Mouse (Mus musculus) heart, postnatal 25 days (tissue): ENCODE data around the gene Carm1. TPM values are rescaled to one million over a fixed set of nuclear protein-coding genes. Genes with fewer than 3 reads are reported as not detected.

Source experiments
- DNase-seq: peaks from one replicate; pipeline ENCODE4 v3.0.0; 2022; ENCODE audit warnings: low spot score
- intact Hi-C: fragments of 180-260 bp; cut with DNase I; formaldehyde crosslinking; loops from one replicate; pipeline ENCODE4 v1.15.1; 2025
- total RNA-seq, 2 experiments: library from RNA; stranded (reverse); gene quantifications; 2 replicates each; pipeline ENCODE4 v1.2.3; 2021

Gene Carm1
- total RNA-seq, 2 experiments from 2014 or later = 48.2 to 53.2 TPM

DNA sequence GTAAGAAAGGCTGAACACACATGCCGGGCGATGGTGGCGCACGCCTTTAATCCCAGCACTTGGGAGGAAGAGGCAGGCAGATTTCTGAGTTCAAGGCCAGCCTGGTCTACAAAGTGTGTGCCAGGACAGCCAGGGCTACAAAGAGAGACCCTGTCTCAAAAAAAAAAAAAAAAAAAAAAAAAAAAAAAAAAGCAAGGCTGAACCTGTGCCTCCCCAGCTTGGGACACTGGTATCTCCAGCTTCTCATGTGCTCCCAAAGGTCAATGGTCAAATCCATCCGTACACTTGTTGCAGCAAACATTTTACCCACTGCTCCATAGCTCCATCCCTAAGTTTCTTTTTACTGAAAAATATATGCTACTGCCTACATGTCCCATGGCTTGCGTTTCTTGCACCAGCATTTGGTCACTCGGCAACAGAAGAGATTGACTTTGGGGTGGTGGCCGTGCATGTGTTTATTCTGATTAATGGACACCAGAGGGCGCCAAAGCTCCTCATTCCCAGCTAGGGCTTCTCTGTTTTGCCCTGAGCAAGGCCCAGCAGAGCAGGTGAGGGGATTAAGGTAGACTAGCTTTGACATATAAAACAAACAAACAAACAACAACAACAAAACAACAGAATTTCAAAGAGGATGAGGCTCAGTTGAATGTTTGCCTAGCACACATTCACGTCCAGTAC is 55.2 kb downstream of the Carm1 start:
- DNase-seq = no peak
- intact Hi-C loops = loop anchor here (1.0 to 10.0 kb wide), 5 partner anchors 29 to 269 kb away; no protein-coding TSS in a partner anchor

GRCm38 (mm10) chr9:21604119-21604518 is 57.4 kb downstream of the Carm1 start:
- no peak for DNase-seq
- intact Hi-C loops = loop anchor here (5.0 to 10.0 kb wide), 3 partner anchors 48 to 201 kb away; no protein-coding TSS in a partner anchor

DNA sequence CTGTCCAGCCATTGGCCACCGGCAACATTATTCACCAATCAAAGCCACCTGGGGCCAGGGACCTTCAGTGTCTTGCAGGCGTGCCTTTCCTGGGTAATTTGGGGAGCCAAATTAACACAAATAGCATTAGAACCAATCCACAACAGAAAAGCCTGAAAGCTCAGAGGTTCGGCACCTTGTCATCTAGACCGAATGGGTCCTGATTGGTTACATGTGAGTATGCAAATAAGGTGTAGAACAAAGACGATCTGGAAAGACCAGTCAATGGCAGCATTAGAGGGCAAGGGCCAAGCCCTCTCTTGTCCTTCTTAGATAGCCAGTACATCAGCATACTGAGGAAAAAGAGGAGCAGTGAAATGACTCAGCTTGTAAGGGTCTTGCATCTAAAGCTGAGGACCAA is 59.2 kb downstream of the Carm1 start:
- DNase-seq = no peak
- intact Hi-C loops = loop anchor here (10.0 kb wide), 1 partner anchor 199 kb away; no protein-coding TSS in a partner anchor

GRCm38 (mm10) chr9:21606648-21607047 is 60.0 kb downstream of the Carm1 start:
- intact Hi-C loops = loop anchor here (10.0 kb wide), 1 partner anchor 198 kb away; no protein-coding TSS in a partner anchor

DNA sequence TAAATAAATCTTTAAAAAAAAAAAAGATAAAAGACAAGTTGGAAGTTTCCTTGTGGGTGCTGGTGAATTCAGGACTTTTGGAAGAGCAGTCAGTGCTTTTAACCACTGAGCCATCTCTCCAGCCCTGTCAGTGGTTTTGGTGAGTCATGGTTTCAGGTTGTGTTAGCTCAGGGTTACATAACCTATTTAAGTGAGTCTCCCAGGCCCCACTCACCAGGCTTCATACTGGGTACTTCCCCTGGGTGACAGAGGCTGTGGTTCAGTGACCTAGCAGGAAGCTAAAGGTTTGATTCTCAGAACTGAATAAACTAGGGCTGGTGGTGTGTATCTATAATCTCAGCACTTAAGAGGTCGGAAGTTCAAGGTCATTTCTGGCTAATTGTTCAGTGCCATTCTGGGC is 63.2 kb downstream of the Carm1 start:
- intact Hi-C loops = loop anchor here (10.0 kb wide), 1 partner anchor 195 kb away; no protein-coding TSS in a partner anchor
- DNase-seq = no peak

More at GRCm38 (mm10) chr9:21606648-21607047, 60.0 kb downstream of the Carm1 start:
- DNase-seq = no peak

DNA sequence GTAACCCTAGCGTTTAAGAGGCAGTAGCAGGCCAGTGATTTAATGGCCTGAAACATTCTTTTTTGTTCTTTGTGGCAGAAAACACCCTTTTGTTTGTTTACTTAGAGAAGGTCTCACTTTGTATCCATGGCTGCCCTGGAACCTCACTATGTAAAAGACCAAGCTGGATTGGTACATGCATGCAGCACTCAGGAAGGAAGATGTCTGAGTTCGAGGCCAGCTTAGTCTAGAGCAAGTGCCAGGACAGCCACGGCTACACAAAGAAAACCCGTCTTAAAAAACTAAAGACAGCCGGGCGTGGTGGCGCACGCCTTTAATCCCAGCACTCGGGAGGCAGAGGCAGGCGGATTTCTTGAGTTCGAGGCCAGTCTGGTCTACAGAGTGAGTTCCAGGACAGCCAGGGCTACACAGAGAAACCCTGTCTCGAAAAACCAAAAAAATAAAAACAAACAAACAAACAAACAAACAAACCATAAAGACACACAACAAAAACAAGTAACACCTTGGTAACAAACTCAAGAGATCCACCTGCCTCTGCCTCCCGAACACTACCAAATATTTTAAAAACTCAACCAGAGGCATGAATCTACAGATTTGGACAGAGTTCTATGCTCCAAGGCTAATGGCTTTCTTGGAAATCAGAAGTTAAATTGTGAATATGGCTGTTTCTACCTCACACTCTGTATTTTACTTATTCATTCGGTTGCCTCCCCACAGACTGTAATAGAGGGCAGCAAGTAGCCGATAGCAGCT is 68.3 kb downstream of the Carm1 start:
- DNase-seq = no peak
- intact Hi-C loops = loop anchor here (5.0 kb wide), 1 partner anchor 248 kb away; the partner anchor contains the start of gene Ilf3

DNA sequence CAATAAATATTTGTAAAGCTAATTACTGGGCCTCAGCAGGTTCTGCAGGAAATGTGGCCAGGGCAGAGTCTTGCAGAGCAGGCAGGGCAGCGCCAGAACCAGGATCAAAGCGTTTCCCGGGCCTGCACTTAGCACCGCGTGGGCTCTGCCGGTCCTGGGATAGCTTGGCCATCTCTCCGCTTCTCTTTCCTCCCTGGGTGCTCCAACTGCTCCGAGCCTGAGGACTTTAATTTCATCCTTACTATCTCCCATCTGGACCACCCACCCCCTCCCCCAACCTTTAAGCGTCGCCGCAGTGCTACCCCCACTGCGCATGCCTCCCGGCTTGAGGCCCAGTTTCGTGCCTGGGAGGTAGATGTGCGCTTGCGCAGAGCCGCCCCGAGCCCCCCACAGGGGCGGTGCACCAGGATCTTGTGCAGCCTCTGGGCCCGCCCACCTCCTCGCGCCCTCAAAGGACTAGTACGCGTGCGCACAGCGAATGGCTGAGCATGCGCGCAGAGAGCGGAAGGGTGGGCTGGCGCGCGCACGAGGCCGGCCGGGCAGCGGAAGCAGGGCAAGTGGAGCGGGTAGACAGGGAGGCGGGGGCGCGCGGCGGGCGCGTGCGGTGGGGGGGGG is 69.0 kb downstream of the Carm1 start, which contains the start of gene Smarca4:
Gene Smarca4, plus strand, starts transcription at position 553 of the 615 bp plus-strand sequence.
- peak; percentile 100 for DNase-seq
- intact Hi-C loops = loop anchor here (2.0 to 5.0 kb wide), 2 partner anchors 23 to 248 kb away; partner anchors contain the start of genes Ilf3, Timm29 and Yipf2

DNA sequence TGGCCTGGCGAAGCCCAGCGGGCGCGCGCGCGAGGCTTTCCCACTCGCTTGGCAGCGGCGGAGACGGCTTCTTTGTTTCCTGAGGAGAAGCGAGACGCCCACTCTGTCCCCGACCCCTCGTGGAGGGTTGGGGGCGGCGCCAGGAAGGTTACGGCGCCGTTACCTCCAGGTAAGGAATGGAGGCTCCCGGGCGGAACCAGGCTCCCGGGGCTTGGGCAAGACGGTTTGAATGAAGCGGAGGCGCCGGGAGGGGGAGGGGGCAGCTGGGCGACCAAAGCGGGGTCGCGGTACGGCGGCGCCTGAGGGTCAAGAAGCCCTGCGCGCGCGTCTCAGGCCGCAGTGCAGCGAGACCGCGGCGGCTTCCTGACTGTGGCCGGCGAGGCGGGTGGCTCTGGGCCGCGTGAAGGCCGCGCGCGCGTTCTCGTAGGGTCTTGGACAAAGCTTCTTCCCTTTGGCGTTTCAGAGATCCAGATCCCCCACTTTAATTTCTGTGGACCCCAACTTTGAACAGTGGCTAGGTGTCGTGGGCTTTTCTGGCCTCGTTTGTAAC is 69.6 kb downstream of the Carm1 start:
- peak; percentile 80 for DNase-seq
- intact Hi-C loops = loop anchor here (2.0 to 5.0 kb wide), 2 partner anchors 24 to 249 kb away; partner anchors contain the start of genes Ilf3, Timm29 and Yipf2

- intact Hi-C loops = loop anchor here (2.0 to 5.0 kb wide), 2 partner anchors 24 to 250 kb away; partner anchors contain the start of genes Ilf3, Timm29 and Yipf2
- no peak for DNase-seq
These were observed 70.4 kb downstream of the Carm1 start for GRCm38 (mm10) chr9:21617066-21617465.

DNA sequence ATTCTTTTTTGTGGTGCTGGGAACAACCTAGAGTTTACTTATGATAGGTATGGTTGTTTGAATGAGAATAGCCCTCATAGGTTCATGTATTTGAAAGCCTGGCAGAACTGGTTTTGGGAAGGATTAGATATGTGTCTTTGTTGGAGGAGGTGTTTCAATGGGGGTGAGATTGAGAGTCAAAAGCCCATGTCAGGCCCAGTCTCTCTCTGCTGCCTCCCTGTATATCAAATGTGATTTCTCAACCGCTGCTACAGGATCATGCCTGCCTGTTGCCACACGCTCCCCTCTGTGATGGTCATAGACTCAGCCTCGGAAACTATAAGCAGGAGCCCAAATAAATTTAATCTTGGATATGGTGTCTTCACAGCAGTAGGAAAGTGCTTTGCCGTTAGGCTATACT is 73.5 kb downstream of the Carm1 start:
- DNase-seq = no peak
- intact Hi-C loops = no loop called here

DNA sequence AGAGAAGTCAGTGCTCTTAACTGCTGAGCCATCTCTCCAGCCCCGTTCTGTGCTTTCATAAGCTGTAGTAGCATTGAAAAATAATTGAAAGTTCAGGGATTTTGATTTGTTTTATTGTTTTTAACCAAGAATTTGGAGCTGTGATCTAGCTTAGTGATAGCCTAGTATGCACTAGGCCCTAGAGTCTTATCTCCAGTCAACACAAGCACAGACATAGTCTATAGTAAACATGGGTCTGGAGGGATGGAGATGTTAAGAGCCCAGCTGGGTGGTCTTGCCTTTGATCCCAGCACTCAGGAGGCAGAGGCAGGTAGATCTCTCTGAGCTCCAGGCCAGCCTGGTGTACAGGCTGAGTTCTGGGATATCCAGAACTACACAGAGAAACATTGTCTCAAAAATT is 76.0 kb downstream of the Carm1 start:
- intact Hi-C loops = no loop called here

DNA sequence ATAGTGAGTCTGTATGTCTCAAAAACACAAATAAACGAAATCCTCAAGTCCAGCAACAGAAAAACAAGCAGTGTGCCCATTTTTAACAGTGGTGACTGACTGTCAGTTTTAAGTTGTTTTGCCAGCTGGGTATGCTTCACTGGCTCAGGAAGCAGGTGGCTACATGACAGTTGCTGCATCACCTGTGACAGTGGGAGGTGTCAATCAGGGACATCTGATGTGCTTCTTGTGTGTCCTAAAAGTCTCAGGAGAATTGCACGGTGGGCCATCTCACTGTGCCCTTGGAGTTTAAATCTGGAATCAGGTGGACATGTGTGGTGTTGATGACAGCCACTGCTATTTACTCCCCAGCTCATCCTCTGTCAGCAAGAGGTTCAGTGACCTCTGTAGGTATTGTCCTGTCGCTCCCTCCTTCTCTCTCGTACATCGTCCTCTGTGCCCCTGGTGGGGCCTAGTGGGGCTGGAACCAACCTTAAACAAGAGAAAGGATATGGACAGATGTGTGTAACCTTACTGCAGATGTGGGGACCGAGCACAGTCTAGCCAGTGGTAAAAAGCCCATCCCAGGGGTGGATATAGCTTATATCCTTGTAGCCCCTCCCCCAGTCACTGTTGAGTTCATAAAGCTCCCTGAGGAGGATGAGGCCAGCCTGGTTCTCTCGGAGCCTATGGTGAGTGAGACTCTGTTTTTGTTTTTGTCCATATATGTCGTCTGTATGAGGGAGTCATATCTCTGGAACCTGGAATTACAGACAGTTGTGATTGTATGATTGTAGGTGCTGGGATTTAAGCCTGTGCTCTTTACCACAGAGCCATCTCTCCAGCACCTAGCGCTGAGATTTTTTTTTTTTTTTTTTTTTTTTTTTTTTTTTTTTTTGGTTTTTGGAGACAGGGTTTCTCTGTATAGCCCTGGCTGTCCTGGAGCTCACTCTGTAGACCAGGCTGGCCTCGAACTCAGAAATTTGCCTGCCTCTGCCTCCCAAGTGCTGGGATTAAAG is 78.9 kb downstream of the Carm1 start:
- intact Hi-C loops = no loop called here
- DNase-seq = no peak

More for the DNA sequence above, 76.0 kb downstream of the Carm1 start:
- no peak for DNase-seq

DNA sequence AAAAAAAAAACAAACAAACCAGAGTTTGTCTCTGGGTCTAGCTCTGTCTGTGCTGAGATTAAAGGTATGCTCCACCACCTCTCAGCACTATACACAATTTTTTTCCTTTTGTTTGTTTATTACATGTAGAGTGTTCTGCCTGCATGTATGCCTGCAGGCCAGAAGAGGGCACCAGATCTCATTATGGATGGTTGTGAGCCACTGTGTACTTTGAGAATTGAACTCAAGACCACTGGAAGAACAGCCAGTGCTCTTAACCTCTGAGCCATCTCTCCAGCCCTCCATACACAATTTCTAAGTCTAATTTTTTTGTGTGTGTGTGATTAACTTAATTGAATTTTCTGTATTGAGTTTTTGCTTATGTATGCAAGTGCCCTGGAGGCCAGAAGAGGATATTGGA is 79.9 kb downstream of the Carm1 start:
- intact Hi-C loops = no loop called here
- no peak for DNase-seq

DNA sequence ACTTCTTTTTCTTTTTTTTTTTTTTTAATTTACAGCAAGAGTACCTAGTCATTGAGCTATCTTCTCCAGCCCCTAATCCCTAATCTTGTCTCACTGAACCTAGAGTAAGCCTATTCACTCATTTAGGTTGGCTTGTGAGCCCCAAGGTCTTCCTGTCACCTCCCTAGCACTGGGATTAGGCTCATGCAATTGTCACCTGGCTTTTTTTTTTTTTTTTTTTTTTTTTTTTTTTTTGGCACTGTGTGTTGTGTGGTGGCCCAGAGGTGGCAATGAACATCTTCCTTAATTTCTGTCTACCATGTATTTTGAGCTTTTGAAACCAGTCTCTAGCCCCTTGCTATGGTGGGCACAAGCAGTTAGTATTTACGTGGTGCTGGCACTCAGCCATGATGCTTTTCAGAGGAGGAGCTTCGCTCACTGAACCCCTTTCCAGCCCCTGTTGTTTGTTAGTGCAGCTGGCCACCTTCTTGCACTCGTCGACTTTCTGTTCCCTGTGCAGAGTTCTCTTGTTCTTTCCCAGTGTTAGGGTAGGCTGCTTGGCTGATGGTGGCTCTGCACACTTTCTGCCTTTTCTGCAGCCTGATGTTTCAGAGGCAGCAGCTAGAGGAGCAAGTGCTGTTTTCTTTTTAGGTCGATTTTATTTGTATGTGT is 80.6 kb downstream of the Carm1 start:
- no peak for DNase-seq
- intact Hi-C loops = no loop called here

DNA sequence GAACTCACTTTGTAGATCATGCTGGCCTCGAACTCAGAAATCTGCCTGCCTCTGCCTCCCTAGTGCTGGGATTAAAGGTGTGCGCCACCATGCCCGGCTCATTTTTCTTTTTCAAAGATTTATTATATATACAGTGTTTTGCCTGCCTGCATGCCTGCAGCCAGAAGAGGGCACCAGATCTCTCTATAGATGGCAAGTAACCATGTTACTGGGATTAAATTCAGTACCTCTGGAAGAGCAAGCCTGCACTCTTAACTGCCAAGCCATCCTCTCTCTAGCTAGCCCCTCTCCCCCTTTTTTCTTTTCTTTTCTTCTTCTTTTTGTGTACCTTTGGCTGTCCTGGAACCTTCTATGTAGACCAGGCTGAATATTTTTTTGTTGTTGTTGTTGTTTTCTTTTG is 84.0 kb downstream of the Carm1 start:
- intact Hi-C loops = loop anchor here (2.0 kb wide), 1 partner anchor 28 kb away; no protein-coding TSS in a partner anchor
- no peak for DNase-seq

DNA sequence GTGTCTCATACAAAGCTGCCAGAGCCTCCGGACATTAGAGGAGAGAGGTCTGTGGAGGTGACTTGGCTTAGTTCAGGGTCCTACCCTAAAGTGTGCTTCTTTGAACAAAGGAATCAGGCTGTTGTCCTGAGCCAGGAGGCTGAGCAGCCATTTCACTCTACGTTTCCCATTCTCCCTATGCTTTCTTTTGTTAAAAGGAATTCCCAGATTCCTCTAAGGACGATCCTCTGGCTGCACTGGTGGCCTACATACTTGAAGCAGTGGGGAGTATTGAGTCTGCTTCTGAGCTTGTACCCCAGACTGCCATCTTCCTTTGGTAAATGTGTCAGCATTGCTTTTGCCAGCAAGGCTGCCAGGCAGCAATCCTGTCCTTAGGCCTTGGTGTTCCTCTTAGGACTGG is 86.4 kb downstream of the Carm1 start:
- intact Hi-C loops = no loop called here

GRCm38 (mm10) chr9:21635639-21636038 is 88.9 kb downstream of the Carm1 start:
- no peak for DNase-seq
- intact Hi-C loops = no loop called here

More for the DNA sequence above, 86.4 kb downstream of the Carm1 start:
- DNase-seq = no peak

DNA sequence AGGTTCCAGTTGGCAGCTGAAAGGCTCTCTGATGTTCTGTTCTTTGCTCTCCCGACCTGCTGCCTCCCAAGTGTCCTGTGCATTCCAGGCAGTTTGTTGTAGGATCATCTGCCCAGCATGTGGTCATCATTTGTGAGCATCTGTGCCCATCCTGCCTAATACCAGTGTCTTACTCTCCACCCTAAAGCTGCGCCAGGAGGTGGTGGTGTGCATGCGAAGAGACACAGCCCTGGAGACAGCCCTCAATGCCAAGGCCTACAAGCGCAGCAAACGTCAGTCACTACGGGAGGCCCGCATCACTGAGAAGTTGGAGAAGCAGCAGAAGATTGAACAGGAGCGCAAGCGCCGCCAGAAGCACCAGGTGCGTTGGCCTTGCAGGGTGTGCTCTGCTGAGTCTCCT is 92.3 kb downstream of the Carm1 start:
- intact Hi-C loops = no loop called here
- DNase-seq = no peak
